Mouse (Mus musculus) cortical plate, adult 2 months (tissue): ENCODE results near the gene Olfr1085.

ENCODE experiments used
- CTCF ChIP-seq: fragments of 200-500 bp; IDR thresholded peaks from 2 replicates; pipeline ENCODE4 v1.5.1; 2011; ENCODE audit warnings: mild to moderate bottlenecking, control low read depth, low read length; ENCODE audit not compliant: insufficient read depth; ENCODE audit errors: extremely low read depth
- POLR2A ChIP-seq: fragments of 200-500 bp; IDR thresholded peaks from 2 replicates; pipeline ENCODE4 v1.6.1; 2011; ENCODE audit warnings: mild to moderate bottlenecking, low read length, control low read depth; ENCODE audit not compliant: insufficient read depth; ENCODE audit errors: extremely low read depth

DNA sequence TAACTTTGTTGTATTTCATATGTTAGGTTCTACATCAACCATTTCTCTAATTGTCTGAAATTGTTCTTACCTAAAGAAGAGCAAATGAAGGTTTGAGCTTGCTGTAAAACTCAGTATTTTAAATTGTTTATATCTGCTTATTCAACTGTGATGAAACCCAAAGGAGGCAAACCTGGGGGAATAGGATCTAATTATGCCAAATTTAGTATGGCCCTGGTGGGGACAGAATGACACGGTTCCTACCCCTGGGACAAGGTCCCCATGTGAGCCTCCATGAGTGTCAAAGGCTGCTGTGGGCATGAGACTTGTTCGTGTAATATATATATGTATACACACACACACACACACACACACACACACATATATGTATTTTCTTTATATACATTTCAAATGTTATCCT is 18.2 kb upstream of the Olfr1085 start, which contains the start of gene Olfr1086:
- TF ChIP-seq CTCF (no peak), POLR2A (no peak)
